19 mouse cellular contexts compared by ENCODE assay signal in the genomic region with DNA sequence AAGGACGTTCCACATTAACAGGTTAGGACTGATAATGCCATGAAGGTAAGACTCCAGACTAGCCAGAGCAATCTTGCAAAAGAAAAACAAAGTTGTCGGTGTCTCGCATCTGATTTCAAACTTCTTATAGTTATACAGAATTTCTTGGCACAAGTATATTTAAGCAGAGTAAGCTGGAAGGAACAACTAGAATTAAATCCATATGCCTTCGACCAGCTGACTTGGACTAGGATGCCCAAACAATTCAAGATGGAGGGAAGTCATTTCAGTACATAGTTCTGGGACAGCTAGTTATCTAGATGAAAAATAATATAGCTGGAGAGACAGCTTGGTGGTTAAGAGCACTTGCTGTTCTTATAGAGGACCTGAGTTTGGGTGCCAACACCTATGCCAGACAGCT.
"Had no signal": no experiment of that assay in that cellular context is flagged by ENCODE, and none has a peak within 500 bp of the region (broad histone marks: within the 10 kb centered on the region; RNA-seq: fewer than 3 reads in every experiment).

No protein-coding gene starts in this region.

- H3K4me2 ChIP-seq: lung, embryonic 14.5 days; midbrain, embryonic 12.5 days; neural tube, embryonic 13.5 days; neural tube, embryonic 15.5 days had no signal

- ATAC-seq: midbrain, embryonic 16.5 days had no signal

- DNase-seq: lung, adult 18-20 months; lung, embryonic 14.5 days; lung, postnatal 10 days; lung, postnatal 4 days; midbrain, embryonic 14.5 days; retina, postnatal 1 day; right cerebral cortex, adult 18-20 months; right cerebral cortex, postnatal 25 days; right cerebral cortex, postnatal 4 days; spleen, adult 18-20 months; thymus, adult 18-20 months; thymus, postnatal 14 days; thymus, postnatal 36 days had no signal

- H3K9ac ChIP-seq: lung, embryonic 14.5 days; midbrain, embryonic 12.5 days; neural tube, embryonic 13.5 days; neural tube, embryonic 15.5 days had no signal

- H3K27me3 ChIP-seq: midbrain, embryonic 12.5 days; neural tube, embryonic 13.5 days; neural tube, embryonic 15.5 days had no signal

- H3K4me3 ChIP-seq: midbrain, embryonic 10.5 days; midbrain, embryonic 12.5 days; myocyte; neural tube, embryonic 13.5 days; neural tube, embryonic 15.5 days had no signal

- H3K36me3 ChIP-seq: midbrain, embryonic 10.5 days; midbrain, embryonic 12.5 days; neural tube, embryonic 13.5 days; neural tube, embryonic 15.5 days had no signal

- H3K27ac ChIP-seq: midbrain, embryonic 10.5 days; midbrain, embryonic 12.5 days; neural tube, embryonic 13.5 days; neural tube, embryonic 15.5 days had no signal

- H3K9me3 ChIP-seq: midbrain, embryonic 10.5 days; midbrain, embryonic 12.5 days; neural tube, embryonic 13.5 days; neural tube, embryonic 15.5 days had no signal
